Mouse (Mus musculus): ENCODE measurements around the gene Pde3b. TPM values are rescaled to one million over a fixed set of nuclear protein-coding genes. Genes with fewer than 3 reads are reported as not detected.
"Not testable (repeated sequence)": the region's sequence is repeated elsewhere in the genome, so short reads cannot be mapped to it uniquely, and the experiment has no call there.

Gene Pde3b
- polyA plus RNA-seq (2016; fragmentation: Nextera tagmentation; extraction: Ambion mirVana), result 9.0 TPM in 2 replicates

DNA sequence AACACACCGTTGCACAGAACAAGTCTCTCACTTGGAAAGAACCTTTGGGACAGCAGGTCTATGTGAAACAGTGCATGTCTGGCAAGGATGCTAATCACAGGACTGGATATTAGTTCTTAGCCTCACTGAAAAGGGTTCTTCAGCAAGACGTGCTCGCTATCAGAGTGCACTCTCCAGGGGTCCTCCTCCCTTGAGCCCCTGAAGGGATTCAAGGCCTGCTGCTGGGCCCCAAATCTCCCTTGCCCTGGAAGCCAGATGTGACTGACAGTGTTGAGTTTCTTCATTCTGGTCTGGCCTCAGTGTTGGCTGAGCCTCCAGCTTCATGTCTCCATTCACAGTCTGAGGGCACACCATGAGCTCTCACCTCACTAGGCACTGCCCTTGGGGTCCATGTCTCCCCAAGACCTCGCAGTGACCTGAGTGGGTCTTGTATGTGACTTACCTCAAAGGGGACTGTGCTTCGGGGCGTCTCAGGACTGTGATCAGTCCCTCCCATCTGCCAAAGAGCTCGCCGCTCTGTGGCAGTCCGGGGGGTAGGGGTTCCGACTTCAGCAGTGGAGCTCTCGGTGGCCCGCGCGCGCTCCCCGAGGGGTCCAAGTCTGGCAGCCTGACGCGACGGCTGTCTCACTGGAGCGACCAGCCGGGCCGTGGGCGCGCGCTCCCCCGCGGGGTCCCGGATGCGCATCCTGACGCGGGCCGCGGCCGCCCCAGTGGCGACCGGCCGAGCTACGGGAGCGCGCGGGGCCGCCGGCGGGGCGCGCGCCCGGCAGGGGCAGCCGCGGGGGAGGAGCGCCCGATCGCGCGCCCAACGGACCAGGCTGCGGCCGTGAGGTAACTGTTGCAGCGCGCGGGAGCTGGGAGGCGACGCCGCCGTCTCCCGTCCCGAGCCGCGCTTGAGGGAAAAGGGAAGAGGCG lies at the start of gene Pde3b:
Pde3b (plus strand) TSS at position 861 of the 915 bp plus-strand sequence.
- Histone ChIP-seq H3K4me2 (peak within 1 kb of the TSS; percentile 93), H3K9me3 (no peaks in the 10 kb centered on the region), H3K36me3 (replicated peaks) (no peaks in the 10 kb centered on the region), H3K27ac (peak within 1 kb of the TSS; percentile 94), H3K4me1 (peaks cover 19% of the 10 kb centered on the region), H3K9ac (peak within 1 kb of the TSS; percentile 76), H3K27me3 (no peaks in the 10 kb centered on the region), H3K4me3 (replicated peaks) (peak within 1 kb of the TSS; percentile 70)
- ATAC-seq (ENCODE audit: low FRiP score), result peak; percentile 82
- WGBS, result under 1% methylated on average over 60 of the region's 70 CpGs

DNA sequence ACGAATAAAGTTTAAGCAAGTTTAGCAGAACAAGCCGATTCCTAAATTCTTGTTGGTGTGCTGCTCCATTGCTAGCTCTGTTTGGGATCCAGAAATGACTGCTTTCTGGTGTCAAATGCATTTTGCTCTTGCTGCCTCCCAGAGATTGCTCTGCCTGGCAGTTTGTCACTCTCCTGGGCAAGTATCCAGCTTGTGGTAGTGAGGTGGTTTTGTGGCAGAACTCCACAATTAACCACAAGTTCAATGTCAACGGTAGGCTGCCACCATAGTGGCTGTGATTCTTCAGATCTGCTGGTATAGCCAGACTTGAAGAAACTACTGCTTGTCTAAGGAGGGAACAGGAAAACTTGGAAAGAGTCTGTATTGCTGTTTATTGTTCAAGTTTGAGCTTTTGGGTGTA lies 13.0 kb upstream of the Pde3b start:
- no peak for ATAC-seq (ENCODE audit: low FRiP score)
- no peak overlapping the region for H3K27ac ChIP-seq
- WGBS, result 95% methylated on average over 3 of the region's 3 CpGs

DNA sequence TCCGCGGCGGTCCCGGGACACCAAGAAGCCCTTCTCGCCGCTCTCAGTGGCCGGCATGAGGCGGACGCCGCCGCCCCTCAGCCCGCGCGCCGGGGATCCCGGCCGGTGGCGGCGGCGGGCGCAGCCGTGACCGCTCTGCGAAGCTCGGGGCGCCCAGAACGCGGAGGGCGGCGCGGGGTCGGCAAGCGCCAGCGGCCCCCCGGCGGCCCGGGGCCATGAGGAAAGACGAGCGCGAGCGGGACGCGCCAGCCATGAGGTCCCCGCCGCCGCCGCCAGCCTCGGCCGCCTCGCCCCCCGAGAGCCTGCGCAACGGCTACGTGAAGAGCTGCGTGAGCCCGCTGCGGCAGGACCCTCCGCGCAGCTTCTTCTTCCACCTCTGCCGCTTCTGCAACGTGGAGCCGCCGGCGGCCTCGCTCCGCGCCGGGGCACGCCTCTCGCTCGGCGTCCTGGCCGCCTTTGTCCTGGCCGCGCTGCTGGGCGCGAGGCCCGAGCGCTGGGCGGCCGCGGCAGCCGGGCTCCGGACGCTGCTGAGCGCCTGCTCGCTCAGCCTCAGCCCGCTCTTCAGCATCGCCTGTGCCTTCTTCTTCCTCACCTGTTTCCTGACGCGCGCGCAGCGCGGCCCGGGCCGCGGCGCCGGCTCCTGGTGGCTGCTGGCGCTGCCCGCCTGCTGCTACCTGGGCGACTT lies 397 bp downstream of the Pde3b start:
- Histone ChIP-seq H3K4me1 (peaks cover 19% of the 10 kb centered on the region), H3K4me2 (peak overlapping the region; percentile 93), H3K27ac (peak overlapping the region; percentile 94), H3K4me3 (replicated peaks) (peak overlapping the region; percentile 70), H3K36me3 (replicated peaks) (no peaks in the 10 kb centered on the region), H3K27me3 (no peaks in the 10 kb centered on the region), H3K9me3 (no peaks in the 10 kb centered on the region), H3K9ac (peak overlapping the region; percentile 76)
- peak; percentile 83 for ATAC-seq (ENCODE audit: low FRiP score)
- under 1% methylated on average over 78 of the region's 103 CpGs for WGBS

More for the DNA sequence above, 13.0 kb upstream of the Pde3b start:
- H3K4me3 ChIP-seq (replicated peaks), result no peak overlapping the region
- no peaks in the 10 kb centered on the region for H3K36me3 ChIP-seq (replicated peaks)
- no peak overlapping the region for H3K4me2 ChIP-seq
- no peaks in the 10 kb centered on the region for H3K4me1 ChIP-seq
- no peaks in the 10 kb centered on the region for H3K27me3 ChIP-seq
- no peaks in the 10 kb centered on the region for H3K9me3 ChIP-seq
- no peak overlapping the region for H3K9ac ChIP-seq

DNA sequence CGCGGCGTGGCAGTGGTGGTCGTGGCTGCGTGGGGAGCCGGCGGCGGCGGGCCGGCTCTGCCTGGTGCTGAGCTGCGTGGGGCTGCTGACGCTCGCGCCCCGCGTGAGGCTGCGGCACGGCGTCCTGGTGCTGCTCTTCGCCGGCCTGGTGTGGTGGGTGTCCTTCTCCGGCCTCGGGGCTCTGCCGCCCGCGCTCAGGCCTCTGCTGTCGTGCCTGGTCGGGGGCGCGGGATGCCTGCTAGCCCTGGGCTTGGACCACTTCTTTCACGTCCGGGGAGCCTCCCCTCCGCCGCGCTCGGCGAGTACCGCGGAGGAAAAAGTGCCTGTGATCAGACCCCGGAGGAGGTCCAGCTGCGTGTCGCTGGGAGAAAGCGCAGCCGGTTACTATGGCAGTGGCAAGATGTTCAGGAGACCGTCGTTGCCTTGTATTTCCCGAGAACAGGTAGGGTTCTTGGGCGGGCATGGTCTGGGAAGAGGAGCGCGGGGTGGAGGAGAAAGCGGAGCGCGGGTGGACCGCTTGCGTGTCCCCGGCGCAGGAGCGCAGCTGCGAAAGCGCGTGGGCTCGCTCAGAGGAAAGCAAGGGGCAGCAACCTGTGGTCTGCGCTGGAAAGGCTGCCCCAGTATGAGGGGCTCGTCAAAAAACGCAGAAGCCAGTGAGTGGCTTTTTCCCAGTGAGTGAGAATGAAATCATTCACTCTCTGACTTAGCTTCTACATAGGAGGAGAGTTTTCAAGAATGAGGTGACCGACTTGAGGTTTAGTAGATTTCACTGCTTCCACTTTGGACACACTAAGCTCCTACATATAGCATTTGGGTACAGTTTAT lies 1.2 kb downstream of the Pde3b start:
- Histone ChIP-seq H3K9me3 (no peaks in the 10 kb centered on the region), H3K27me3 (no peaks in the 10 kb centered on the region), H3K9ac (peak overlapping the region; percentile 76), H3K4me3 (replicated peaks) (peak overlapping the region; percentile 70), H3K27ac (peak overlapping the region; percentile 94), H3K4me1 (peaks cover 19% of the 10 kb centered on the region), H3K4me2 (peak overlapping the region; percentile 93), H3K36me3 (replicated peaks) (no peaks in the 10 kb centered on the region)
- under 1% methylated on average over 66 of the region's 66 CpGs for WGBS
- peak; percentile 62 for ATAC-seq (ENCODE audit: low FRiP score)

DNA sequence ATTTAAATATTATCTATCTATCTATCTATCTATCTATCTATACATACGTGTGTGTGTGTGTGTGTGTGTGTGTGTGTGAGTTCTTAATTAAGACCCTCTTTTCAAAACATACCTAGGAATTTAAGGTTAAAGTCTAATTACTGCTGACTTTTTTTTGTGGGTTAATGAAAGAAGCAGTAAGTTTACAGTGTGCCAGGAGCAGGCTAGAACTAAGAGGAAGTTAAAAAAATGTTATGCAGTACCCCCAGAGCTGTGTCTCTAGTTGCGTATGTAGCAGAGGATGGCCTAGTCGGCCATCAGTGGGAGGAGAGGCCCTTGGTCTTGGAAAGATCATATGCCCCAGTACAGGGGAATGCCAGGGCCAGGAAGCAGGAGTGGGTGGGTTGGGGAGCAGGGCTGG lies 4.2 kb downstream of the Pde3b start:
- H3K27ac ChIP-seq; H3K9me3 ChIP-seq; H3K4me3 ChIP-seq (replicated peaks); H3K4me2 ChIP-seq; H3K36me3 ChIP-seq (replicated peaks); ATAC-seq (ENCODE audit: low FRiP score); H3K27me3 ChIP-seq; H3K9ac ChIP-seq: not testable (repeated sequence)
- WGBS, result 58% methylated on average over 3 of the region's 3 CpGs
- peaks cover 17% of the 10 kb centered on the region for H3K4me1 ChIP-seq

DNA sequence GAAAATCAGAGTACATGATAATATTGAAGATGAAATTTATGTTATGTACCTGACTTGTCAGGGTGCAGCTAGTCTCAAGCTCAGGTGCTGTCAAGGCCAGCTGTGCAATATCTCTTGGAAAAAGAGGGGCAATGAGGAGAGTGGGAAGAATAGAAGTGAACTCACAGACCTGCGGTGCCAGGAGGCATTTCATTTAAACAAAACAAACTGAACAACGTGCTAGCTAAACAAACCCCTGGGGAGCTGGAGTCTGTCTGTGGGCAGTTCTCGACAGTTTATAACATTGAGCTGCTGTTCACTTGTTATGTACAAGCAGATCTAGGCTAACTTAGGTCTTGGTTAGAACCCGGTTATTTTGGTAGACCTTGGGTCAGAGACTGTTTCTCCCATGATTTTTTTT lies 5.8 kb downstream of the Pde3b start:
- WGBS, result 57% methylated on average over 4 of the region's 4 CpGs

DNA sequence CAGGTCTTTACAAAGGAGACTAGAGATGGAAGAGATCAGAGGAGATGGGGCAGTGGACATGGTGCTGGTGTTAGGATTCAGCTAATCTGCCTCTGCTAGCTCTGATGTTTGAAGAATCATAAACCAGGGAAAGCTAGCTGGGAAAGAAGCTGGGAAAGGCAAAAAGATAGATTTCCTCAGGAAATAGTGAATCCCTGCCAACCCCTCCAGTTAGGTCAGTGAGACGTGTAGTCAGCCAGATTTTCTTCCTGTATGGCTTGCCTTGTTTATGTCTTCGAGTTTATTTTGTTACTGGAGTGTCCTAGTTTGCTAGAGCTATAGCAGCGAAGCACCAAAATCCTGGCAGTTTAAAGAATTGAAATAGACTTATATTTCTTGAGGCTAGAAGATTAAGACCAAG lies 7.1 kb downstream of the Pde3b start:
- 92% methylated on average over 3 of the region's 3 CpGs for WGBS
- no peak overlapping the region for H3K27ac ChIP-seq
- no peaks in the 10 kb centered on the region for H3K9me3 ChIP-seq
- no peak for ATAC-seq (ENCODE audit: low FRiP score)
- peaks cover 6% of the 10 kb centered on the region for H3K4me1 ChIP-seq
- no peaks in the 10 kb centered on the region for H3K36me3 ChIP-seq (replicated peaks)
- no peak overlapping the region for H3K9ac ChIP-seq
- no peak overlapping the region for H3K4me3 ChIP-seq (replicated peaks)
- no peak overlapping the region for H3K4me2 ChIP-seq
- no peaks in the 10 kb centered on the region for H3K27me3 ChIP-seq

More for the DNA sequence above, 5.8 kb downstream of the Pde3b start:
- Histone ChIP-seq H3K36me3 (replicated peaks) (no peaks in the 10 kb centered on the region), H3K27ac (no peak overlapping the region), H3K4me1 (peaks cover 12% of the 10 kb centered on the region), H3K9ac (no peak overlapping the region), H3K9me3 (no peaks in the 10 kb centered on the region), H3K4me3 (replicated peaks) (no peak overlapping the region), H3K27me3 (no peaks in the 10 kb centered on the region), H3K4me2 (no peak overlapping the region)
- ATAC-seq (ENCODE audit: low FRiP score), result no peak

DNA sequence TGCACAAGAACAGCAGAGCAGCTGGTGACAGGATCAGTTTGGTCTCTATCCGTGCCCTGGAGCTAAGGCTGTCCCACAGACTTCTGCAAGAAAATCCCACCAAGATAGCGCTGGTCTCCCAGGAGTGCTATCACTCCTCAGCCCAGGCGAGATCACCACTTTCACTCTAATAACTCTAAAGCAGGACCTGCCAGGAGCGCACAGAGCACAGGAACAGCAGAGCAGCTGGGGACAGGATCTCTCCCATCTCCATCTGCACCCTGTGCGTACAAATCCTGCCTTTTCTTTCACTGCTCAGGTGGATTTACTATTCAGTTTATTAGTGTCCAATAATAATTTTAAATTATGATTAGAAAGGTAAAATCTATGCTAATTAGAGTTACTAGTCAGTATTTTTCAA lies 14.7 kb downstream of the Pde3b start:
- no peaks in the 10 kb centered on the region for H3K4me1 ChIP-seq
- H3K9me3 ChIP-seq, result peaks cover 7% of the 10 kb centered on the region; the same call in 1 of the 2 replicates
- H3K4me3 ChIP-seq (replicated peaks), result no peak overlapping the region
- no peaks in the 10 kb centered on the region for H3K36me3 ChIP-seq (replicated peaks)
- 86% methylated on average over 5 of the region's 5 CpGs for WGBS
- no peaks in the 10 kb centered on the region for H3K27me3 ChIP-seq
- ATAC-seq (ENCODE audit: low FRiP score), result no peak
- H3K4me2 ChIP-seq, result no peak overlapping the region
- H3K27ac ChIP-seq, result no peak overlapping the region
- H3K9ac ChIP-seq, result no peak overlapping the region

DNA sequence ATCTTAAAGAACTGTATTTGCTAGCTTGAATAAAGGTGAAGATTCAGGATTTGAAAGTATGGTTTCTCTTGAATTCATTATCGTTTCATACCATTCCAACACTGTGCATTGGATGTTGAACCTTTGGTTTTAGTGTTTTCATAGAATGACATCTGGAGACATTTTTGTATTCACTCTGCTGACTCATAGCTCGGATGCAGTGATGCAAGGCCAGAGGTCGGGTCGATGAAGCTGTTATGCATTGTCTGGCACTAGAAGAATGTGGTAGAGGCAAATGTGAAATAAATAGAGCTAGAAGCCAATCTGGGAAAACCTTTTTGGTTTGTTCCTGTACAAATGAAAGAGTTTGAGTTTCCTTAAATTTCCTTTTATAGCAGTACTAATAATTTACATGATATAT lies 16.9 kb downstream of the Pde3b start:
- H3K9me3 ChIP-seq, result peaks cover 7% of the 10 kb centered on the region; the same call in 1 of the 2 replicates
- 65% methylated on average over 4 of the region's 4 CpGs for WGBS
- no peaks in the 10 kb centered on the region for H3K36me3 ChIP-seq (replicated peaks)
- no peak overlapping the region for H3K27ac ChIP-seq
- H3K4me3 ChIP-seq (replicated peaks), result no peak overlapping the region
- ATAC-seq (ENCODE audit: low FRiP score), result no peak
- no peaks in the 10 kb centered on the region for H3K4me1 ChIP-seq
- no peak overlapping the region for H3K9ac ChIP-seq
- no peaks in the 10 kb centered on the region for H3K27me3 ChIP-seq
- no peak overlapping the region for H3K4me2 ChIP-seq

DNA sequence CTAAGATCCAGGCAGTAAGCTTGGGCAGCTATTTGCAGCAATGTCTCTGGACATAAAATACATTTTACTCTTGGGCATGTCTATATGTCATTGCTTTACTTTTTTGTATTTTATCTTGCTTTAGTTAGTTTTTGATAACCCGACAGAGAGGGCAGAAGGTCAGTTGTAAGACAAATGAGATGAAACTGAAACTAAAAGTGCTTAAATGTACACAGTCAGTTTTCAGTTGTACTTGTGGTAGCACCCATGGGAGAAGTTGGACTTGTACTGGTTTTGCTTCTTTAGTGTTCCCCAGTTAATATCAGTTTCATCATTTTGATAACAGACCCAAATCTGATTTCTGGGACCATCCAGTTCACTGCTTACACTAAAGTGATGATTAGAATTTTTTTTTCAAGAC lies 24.6 kb downstream of the Pde3b start:
- Histone ChIP-seq H3K4me2 (no peak overlapping the region), H3K4me1 (no peaks in the 10 kb centered on the region), H3K9ac (no peak overlapping the region), H3K4me3 (replicated peaks) (no peak overlapping the region), H3K9me3 (no peaks in the 10 kb centered on the region), H3K27me3 (no peaks in the 10 kb centered on the region), H3K36me3 (replicated peaks) (no peaks in the 10 kb centered on the region), H3K27ac (no peak overlapping the region)
- 88% methylated on average over 1 of the region's 1 CpGs for WGBS
- no peak for ATAC-seq (ENCODE audit: low FRiP score)

DNA sequence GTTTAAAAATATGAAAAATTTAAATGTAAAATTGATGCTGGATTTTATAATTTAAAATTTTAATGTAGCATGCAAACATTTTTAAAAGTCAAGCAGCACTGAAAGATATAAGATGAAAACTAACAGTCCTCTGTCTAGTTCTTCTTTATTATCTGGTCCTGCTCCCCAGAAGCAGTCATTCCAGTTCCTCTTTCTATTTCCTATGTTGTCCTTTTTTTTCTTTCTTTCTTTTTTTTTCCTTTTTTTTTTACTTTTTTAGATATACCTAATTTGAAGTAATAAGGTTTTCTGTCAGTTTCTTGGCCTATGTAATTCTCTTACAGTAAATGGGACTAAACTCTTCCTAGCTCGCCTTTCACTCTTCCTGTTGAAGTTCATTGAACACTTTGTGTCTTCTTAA lies 25.4 kb downstream of the Pde3b start:
- Histone ChIP-seq H3K9ac (no peak overlapping the region), H3K4me2 (no peak overlapping the region), H3K36me3 (replicated peaks) (no peaks in the 10 kb centered on the region), H3K27me3 (no peaks in the 10 kb centered on the region), H3K4me3 (replicated peaks) (no peak overlapping the region), H3K27ac (no peak overlapping the region), H3K9me3 (no peaks in the 10 kb centered on the region), H3K4me1 (no peaks in the 10 kb centered on the region)
- 92% methylated on average over 1 of the region's 1 CpGs for WGBS
- no peak for ATAC-seq (ENCODE audit: low FRiP score)

DNA sequence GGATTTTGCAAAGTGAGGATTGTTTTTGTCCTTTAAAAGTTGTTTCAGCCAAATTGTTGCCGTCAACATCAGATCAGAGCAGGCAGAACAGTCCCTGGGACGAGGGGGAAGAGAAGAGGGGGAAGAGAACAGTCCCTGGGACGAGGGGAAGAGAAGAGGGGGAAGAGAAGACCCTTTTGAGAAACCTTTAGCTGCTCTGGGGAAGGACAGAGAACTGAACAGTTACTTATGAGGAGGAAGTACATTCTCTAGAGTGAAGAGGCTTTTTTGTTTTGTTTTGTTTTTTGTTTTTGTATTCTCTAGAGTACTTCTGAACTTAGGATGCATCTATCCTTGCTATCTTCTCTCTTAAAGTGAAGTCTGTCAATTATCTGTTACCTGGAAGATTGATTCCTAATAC lies 37.8 kb downstream of the Pde3b start:
- 71% methylated on average over 3 of the region's 3 CpGs for WGBS

More for the DNA sequence above, 37.8 kb downstream of the Pde3b start:
- Histone ChIP-seq H3K27me3 (no peaks in the 10 kb centered on the region), H3K4me2 (no peak overlapping the region), H3K4me3 (replicated peaks) (no peak overlapping the region), H3K36me3 (replicated peaks) (no peaks in the 10 kb centered on the region), H3K4me1 (no peaks in the 10 kb centered on the region), H3K27ac (no peak overlapping the region), H3K9me3 (no peaks in the 10 kb centered on the region), H3K9ac (no peak overlapping the region)
- no peak for ATAC-seq (ENCODE audit: low FRiP score)
